Mouse (Mus musculus) embryonic facial prominence, embryonic 12.5 days (tissue): Measurements from ENCODE around the gene Olfr695. TPM values are rescaled to one million over a fixed set of nuclear protein-coding genes. Genes with fewer than 3 reads are reported as not detected.
"Not testable (repeated sequence)": the region's sequence is repeated elsewhere in the genome, so short reads cannot be mapped to it uniquely, and the experiment has no call there.

ENCODE experiments used
- ATAC-seq: fragments of 200-750 bp; cut with Nextera tagmentation; 2 replicates; pipeline ENCODE4 v1.8.0; 2017; ENCODE audit not compliant: insufficient number of reproducible peaks, insufficient read depth, low FRiP score, low TSS enrichment
- H3K27ac ChIP-seq: fragments of 300-500 bp; sonication (generic); 2 replicates; pipeline ENCODE4 v1.5.1; 2016; ENCODE audit warnings: mild to moderate bottlenecking
- H3K27me3 ChIP-seq: fragments of 300-500 bp; sonication (generic); 2 replicates; pipeline ENCODE4 v1.6.1; 2016; ENCODE audit warnings: mild to moderate bottlenecking, moderate library complexity
- H3K36me3 ChIP-seq: fragments of 300-500 bp; sonication (generic); 2 replicates; pipeline ENCODE4 v1.6.1; 2016; ENCODE audit warnings: mild to moderate bottlenecking
- H3K4me1 ChIP-seq: fragments of 300-500 bp; sonication (generic); 2 replicates; pipeline ENCODE4 v1.6.1; 2016
- H3K4me2 ChIP-seq: fragments of 300-500 bp; sonication (generic); replicated peaks from 2 replicates; pipeline ENCODE4 v1.6.1; 2016; ENCODE audit warnings: mild to moderate bottlenecking, moderate library complexity
- H3K4me3 ChIP-seq: fragments of 300-500 bp; sonication (generic); 2 replicates; pipeline ENCODE4 v1.5.1; 2016; ENCODE audit warnings: mild to moderate bottlenecking
- H3K9ac ChIP-seq: fragments of 300-500 bp; sonication (generic); 2 replicates; pipeline ENCODE4 v1.6.1; 2016; ENCODE audit warnings: mild to moderate bottlenecking, moderate library complexity
- H3K9me3 ChIP-seq: fragments of 300-500 bp; sonication (generic); 2 replicates; pipeline ENCODE4 v1.6.1; 2016; ENCODE audit warnings: mild to moderate bottlenecking, moderate library complexity
- WGBS: fragments of 180-500 bp; shearing (Covaris S2); methylation state at CpG from one replicate; pipeline ENCODE4 v1.1.7; 2016; 5-methylcytosine and 5-hydroxymethylcytosine counted together
- polyA plus RNA-seq: library from polyadenylated mRNA; unstranded; fragments of >200 nt; fragmentation: Nextera tagmentation; extraction: Ambion mirVana; gene quantifications from 2 replicates; pipeline ENCODE4 v1.2.1, GENCODE M21; 2016

Olfr695 gene
- polyA plus RNA-seq: not detected in 2 replicates

DNA sequence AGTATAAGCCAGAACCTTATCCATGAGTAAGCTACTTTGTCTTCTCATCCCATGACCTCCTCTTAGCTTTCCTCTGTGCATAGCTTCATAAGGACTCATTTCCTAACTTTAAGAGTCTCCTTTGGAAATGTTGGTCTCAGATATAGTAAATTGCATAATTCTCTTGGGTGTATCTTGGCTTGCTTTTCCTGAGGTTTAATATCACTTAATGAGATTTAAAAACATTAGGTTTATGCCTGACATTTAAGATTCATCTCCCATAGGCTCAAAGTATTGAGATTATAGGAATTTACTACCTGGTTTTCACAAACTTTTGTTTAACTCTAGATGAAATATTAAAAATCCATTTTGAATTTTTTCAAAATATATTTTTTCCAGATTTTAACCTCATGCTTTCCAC is at the start of gene Olfr695:
Olfr695 (minus strand) TSS at position 101 of the 400 bp plus-strand sequence.
- Histone ChIP-seq H3K4me2 (no peak within 1 kb of the TSS), H3K27ac (no peak within 1 kb of the TSS), H3K4me1 (no peaks in the 10 kb centered on the region), H3K9me3 (no peaks in the 10 kb centered on the region), H3K36me3 (no peaks in the 10 kb centered on the region), H3K4me3 (no peak within 1 kb of the TSS), H3K27me3 (no peaks in the 10 kb centered on the region), H3K9ac (no peak within 1 kb of the TSS)
- no peak for ATAC-seq

DNA sequence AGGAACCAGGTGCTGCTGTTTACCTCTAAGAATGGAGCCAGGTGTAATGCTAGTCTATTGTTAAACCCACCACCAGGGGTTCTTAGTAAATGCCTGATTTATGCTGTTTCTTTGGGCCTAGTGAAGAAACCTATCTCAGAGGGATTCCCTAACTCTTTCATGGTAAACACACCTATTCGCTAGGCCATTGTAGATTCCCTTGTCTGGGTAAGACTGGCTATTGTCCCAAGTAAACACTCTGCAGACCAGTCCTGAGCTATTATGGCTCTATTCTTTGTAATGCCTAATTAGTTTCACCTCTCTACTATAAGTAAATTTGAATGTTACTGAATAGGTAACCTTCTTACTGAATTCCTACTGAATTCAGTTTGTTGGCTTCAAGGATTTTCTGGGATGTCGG is 44.8 kb upstream of the Olfr695 start:
- H3K36me3 ChIP-seq, H3K4me2 ChIP-seq, ATAC-seq, H3K9me3 ChIP-seq, H3K9ac ChIP-seq, H3K4me3 ChIP-seq, H3K4me1 ChIP-seq, H3K27me3 ChIP-seq, H3K27ac ChIP-seq: not testable (repeated sequence)
- whole genome bisulfite sequencing: 91% methylated on average over 2 of the region's 2 CpGs

DNA sequence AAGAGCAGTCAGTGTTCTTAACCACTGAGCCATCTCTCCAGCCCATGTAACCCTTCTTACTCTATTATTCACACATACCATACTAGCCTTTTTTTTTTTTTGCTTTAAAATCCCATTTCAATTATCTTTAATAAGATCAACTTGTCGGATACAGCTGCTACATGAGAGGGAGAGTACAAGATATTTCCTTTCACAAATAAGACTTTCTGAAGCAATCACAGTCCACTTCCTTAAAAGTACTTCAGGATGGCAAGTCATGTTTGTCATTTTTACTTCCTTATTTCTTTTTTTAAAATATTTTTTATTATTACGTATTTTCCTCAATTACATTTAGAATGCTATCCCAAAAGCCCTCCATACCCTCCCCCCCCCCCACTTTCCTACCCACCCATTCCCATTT is 42.6 kb upstream of the Olfr695 start:
- Histone ChIP-seq H3K27ac (no peak overlapping the region), H3K27me3 (no peaks in the 10 kb centered on the region), H3K4me3 (no peak overlapping the region), H3K4me2 (no peak overlapping the region), H3K36me3 (no peaks in the 10 kb centered on the region), H3K9ac (no peak overlapping the region), H3K9me3 (no peaks in the 10 kb centered on the region), H3K4me1 (no peaks in the 10 kb centered on the region)
- WGBS: 83% methylated on average over 2 of the region's 2 CpGs
- ATAC-seq: no peak

DNA sequence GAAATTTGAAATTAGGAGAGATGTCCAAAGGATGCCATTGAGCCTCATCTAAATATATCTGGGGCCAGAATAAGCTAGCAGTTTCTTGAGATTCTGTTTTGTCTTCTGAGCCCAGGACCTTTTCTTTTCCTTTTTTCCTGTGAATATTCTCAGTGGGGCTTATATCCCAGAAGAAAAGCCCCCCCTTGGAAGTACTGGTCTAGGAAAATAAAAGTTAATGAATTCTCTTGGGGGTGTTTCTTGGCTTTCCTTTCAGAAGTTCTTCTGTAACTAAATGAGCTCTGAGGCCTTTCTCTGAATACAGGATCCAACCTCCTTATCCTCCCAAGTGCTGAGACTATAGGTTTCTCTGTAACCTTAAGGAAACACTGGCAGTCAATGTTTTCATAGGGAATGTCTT is 39.1 kb upstream of the Olfr695 start, which contains the start of gene Olfr698:
Olfr698 (minus strand) TSS at position 101 of the 400 bp plus-strand sequence.
- no peak for ATAC-seq
- H3K4me2 ChIP-seq: no peak within 1 kb of the TSS
- no peaks in the 10 kb centered on the region for H3K27me3 ChIP-seq
- no peak within 1 kb of the TSS for H3K27ac ChIP-seq
- H3K36me3 ChIP-seq: no peaks in the 10 kb centered on the region
- H3K9me3 ChIP-seq: no peaks in the 10 kb centered on the region; the same call in 1 of the 2 replicates
- no peaks in the 10 kb centered on the region for H3K4me1 ChIP-seq
- H3K4me3 ChIP-seq: no peak within 1 kb of the TSS
- no peak within 1 kb of the TSS for H3K9ac ChIP-seq

DNA sequence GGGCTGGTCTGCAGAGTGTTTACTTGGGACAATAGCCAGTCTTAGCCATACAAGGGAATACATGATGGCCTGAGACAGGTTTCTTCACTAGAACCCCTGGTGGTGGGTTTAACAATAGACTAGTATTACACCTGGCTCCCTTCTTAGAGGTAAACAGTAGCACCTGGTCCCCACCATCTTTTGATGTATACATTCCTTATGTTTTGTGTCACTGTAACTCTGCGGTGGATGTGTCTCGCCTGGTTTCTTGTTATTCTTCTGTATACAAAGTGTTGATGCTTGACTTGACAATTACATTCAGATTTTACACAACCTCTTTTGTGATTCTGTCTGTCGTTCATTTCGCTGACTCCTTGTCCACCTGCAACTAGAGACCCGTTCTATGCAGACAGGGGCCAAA is 29.6 kb upstream of the Olfr695 start:
- Histone ChIP-seq H3K4me1 (no peaks in the 10 kb centered on the region), H3K4me3 (no peak overlapping the region), H3K4me2 (no peak overlapping the region), H3K9ac (no peak overlapping the region), H3K27ac (no peak overlapping the region), H3K27me3 (no peaks in the 10 kb centered on the region), H3K36me3 (no peaks in the 10 kb centered on the region), H3K9me3 (no peaks in the 10 kb centered on the region)
- 84% methylated on average over 5 of the region's 5 CpGs for WGBS
- no peak for ATAC-seq

DNA sequence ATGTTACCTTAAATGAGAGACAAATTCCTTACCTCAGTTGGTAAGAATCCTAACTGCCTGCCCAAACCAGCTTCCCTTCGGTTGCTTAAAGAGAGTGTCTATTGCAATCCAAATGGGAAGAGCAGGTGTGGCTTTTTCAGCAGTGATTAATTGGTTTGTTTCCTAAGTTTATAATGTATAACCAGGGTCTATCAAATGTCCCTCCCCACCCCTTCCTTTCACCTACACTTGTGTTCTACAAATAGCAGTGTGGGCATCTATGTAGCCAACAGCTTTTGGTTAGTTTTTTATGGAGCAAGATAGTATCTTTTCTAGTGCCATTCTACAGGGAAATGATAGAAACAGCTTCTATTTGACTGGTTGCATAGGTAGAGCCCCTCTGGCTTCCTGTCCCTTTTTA is 26.1 kb upstream of the Olfr695 start, which contains the start of gene Olfr697:
Olfr697 (minus strand) TSS at position 101 of the 400 bp plus-strand sequence.
- no peak within 1 kb of the TSS for H3K4me2 ChIP-seq
- no peak for ATAC-seq
- WGBS: 77% methylated on average over 1 of the region's 1 CpGs

DNA sequence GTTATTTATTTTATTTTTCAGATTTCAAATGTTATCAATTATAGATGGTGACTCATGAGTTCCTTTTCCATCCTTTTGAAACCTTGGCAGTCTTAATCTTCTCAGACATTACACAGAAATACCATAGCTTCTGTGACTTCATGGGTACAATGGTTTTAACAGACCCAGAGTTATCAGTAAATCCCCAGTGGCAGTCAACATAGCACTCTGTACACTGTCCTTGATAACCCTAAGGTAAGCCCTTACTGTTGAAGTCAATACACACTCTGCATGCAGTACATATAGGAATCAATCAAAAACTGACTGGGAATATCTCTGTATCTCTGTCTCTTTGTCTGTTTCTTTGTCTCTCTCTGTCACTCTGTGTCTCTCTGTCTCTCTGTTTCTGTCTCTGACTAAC is 20.8 kb upstream of the Olfr695 start:
- no peaks in the 10 kb centered on the region for H3K9me3 ChIP-seq
- ATAC-seq: no peak
- no peaks in the 10 kb centered on the region for H3K36me3 ChIP-seq
- H3K4me2 ChIP-seq: no peak overlapping the region
- no peaks in the 10 kb centered on the region for H3K4me1 ChIP-seq
- H3K4me3 ChIP-seq: no peak overlapping the region
- no peaks in the 10 kb centered on the region for H3K27me3 ChIP-seq
- no peak overlapping the region for H3K9ac ChIP-seq
- H3K27ac ChIP-seq: no peak overlapping the region

More for the DNA sequence above, 26.1 kb upstream of the Olfr695 start, which contains the start of gene Olfr697:
- no peak within 1 kb of the TSS for H3K4me3 ChIP-seq
- H3K27ac ChIP-seq: no peak within 1 kb of the TSS
- H3K4me1 ChIP-seq: no peaks in the 10 kb centered on the region
- H3K36me3 ChIP-seq: no peaks in the 10 kb centered on the region
- H3K9me3 ChIP-seq: no peaks in the 10 kb centered on the region
- no peak within 1 kb of the TSS for H3K9ac ChIP-seq
- no peaks in the 10 kb centered on the region for H3K27me3 ChIP-seq

DNA sequence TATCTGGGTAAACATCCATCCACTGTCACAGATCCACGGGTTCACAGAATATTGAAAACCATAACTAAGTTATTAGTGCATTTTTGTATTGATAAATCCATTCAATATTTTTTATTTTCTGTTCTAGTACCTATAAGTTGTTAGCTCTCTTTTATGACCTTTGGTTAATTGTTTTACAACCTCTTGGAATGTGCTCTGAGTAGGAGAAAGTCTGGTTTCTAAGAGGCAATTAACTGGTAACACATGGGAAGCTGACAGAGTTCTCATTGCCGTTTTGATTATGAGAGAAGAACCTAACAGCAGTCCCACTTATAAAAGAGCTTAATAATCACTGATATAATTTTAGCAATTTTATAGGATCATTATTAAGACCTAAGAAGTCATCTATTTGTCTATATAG is 17.5 kb upstream of the Olfr695 start:
- H3K9me3 ChIP-seq: no peaks in the 10 kb centered on the region
- no peak overlapping the region for H3K27ac ChIP-seq
- ATAC-seq: no peak
- H3K9ac ChIP-seq: no peak overlapping the region
- 77% methylated on average over 2 of the region's 2 CpGs for WGBS
- no peaks in the 10 kb centered on the region for H3K36me3 ChIP-seq
- H3K4me1 ChIP-seq: no peaks in the 10 kb centered on the region
- no peaks in the 10 kb centered on the region for H3K27me3 ChIP-seq
- no peak overlapping the region for H3K4me2 ChIP-seq
- H3K4me3 ChIP-seq: no peak overlapping the region

DNA sequence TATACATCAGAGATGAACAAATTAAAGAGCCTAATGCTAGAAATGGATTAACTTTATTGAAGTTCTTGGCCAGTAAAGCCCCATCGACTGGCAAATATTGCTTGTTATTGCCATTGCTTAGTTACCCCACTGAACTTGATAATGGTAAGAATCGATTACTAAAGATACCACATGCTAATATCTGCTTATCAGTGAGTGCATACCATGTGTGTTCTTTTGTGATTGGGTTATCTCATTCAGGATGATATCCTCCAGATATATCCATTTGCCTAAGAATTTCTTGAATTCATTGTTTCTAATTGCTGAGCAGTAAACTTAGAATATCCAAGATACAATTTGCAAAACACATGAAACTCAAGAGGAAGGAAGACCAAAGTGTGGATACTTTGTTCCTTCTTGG is 9.5 kb upstream of the Olfr695 start:
- not testable (repeated sequence) for H3K9ac ChIP-seq, H3K27ac ChIP-seq, H3K36me3 ChIP-seq, H3K4me2 ChIP-seq, H3K9me3 ChIP-seq, H3K4me3 ChIP-seq, H3K4me1 ChIP-seq, H3K27me3 ChIP-seq, ATAC-seq
- 78% methylated on average over 2 of the region's 2 CpGs for whole genome bisulfite sequencing

DNA sequence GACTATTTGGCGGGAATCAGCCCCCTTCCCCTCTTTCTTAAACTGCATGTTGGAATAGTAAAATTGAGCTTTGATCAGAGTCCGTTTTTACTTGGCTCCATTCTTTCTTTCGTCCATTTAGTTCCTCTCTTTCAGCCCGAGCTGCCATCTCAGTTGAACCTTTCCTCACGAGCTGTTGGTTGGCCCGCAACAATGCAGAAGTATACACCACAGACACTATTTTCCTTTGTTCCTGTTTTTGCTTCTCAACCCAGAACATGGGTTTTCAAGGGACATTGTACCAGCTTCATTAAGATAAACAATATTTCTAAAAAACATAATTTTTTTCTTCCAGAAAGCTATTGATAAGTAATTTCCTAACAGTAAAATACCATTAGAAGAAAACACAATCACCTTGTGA is 4.7 kb downstream of the Olfr695 start:
- peaks cover under 1% of the 10 kb centered on the region; the same call in 1 of the 2 replicates for H3K9me3 ChIP-seq
- H3K27me3 ChIP-seq: no peaks in the 10 kb centered on the region
- no peak overlapping the region for H3K9ac ChIP-seq
- H3K4me2 ChIP-seq: no peak overlapping the region
- no peak overlapping the region for H3K4me3 ChIP-seq
- WGBS: 80% methylated on average over 6 of the region's 6 CpGs
- H3K4me1 ChIP-seq: no peaks in the 10 kb centered on the region
- no peak for ATAC-seq
- H3K36me3 ChIP-seq: no peaks in the 10 kb centered on the region
- H3K27ac ChIP-seq: no peak overlapping the region

DNA sequence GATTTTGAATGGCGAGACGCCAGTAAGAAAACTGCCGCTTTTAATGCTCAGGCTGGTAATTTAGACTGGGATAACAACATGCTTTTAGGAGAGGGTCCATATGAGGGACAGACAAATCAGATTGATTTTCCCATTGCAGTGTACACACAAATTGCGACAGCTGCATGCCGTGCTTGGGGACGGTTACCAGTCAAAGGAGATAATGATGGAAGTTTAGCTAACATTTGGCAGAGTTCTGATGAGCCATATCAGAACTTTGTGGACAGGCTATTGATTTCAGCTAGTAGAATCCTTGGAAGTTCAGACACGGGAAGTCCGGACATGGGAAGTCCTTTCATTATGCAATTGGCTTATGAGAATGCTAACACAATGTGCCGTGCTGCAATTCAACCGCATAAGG is 8.5 kb downstream of the Olfr695 start:
- H3K9ac ChIP-seq, H3K9me3 ChIP-seq, ATAC-seq, H3K4me2 ChIP-seq, H3K27me3 ChIP-seq, H3K36me3 ChIP-seq, H3K27ac ChIP-seq, H3K4me1 ChIP-seq, H3K4me3 ChIP-seq: not testable (repeated sequence)
- WGBS: 90% methylated on average over 10 of the region's 10 CpGs

DNA sequence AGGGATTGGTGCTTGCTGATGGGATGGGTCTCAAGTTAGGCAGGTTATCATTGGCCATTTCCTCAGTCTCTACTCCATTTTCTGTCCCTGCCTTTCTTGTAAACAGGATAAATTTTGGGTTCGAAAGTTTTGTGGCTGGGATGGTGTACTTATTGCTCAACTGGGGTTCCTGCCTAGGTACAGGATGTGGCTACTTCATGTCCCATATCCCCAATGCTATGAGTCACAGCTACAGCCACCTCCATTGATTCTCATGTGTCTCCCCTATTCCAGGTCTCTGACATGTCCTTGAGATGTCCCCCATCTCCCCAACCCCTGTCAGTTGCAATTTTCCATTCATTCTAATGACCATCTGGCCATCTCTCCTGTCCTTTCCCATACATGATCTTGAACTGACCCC is 19.3 kb downstream of the Olfr695 start:
- H3K4me3 ChIP-seq: no peak overlapping the region
- H3K4me1 ChIP-seq: no peaks in the 10 kb centered on the region
- no peak overlapping the region for H3K4me2 ChIP-seq
- 87% methylated on average over 1 of the region's 1 CpGs for WGBS
- no peak overlapping the region for H3K27ac ChIP-seq
- H3K9me3 ChIP-seq: no peaks in the 10 kb centered on the region; the same call in 1 of the 2 replicates
- H3K9ac ChIP-seq: no peak overlapping the region
- H3K36me3 ChIP-seq: no peaks in the 10 kb centered on the region
- ATAC-seq: no peak
- H3K27me3 ChIP-seq: no peaks in the 10 kb centered on the region

DNA sequence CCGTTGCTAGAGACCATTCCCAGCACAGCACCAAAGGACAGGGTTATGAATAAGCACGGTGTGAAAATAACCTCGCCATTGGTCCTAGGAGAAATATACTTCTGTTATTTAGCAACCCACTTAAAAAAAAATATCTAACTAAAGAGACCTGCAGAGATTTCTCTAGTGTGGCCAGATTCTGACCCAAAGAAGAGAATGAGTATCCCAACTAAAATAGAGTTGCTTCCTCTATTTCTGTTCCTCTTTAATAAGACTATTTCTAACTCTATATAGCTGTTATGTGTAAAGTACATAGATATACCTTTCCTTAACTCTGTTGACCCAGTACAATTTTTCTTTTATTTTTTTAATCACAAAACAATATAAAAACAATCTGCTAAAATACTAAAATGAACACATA is 23.2 kb downstream of the Olfr695 start:
- Histone ChIP-seq H3K27ac (no peak overlapping the region), H3K9me3 (no peaks in the 10 kb centered on the region), H3K36me3 (no peaks in the 10 kb centered on the region), H3K4me1 (no peaks in the 10 kb centered on the region), H3K9ac (no peak overlapping the region), H3K27me3 (no peaks in the 10 kb centered on the region), H3K4me2 (no peak overlapping the region), H3K4me3 (no peak overlapping the region)
- 86% methylated on average over 3 of the region's 3 CpGs for WGBS
- ATAC-seq: no peak
